Mouse (Mus musculus): ENCODE data around the gene Krtap4-16.
"Not testable (repeated sequence)": the region's sequence is repeated elsewhere in the genome, so short reads cannot be mapped to it uniquely, and the experiment has no call there.

Gene Krtap4-16

GRCm38 (mm10) chr11:99851508-99851907 lies at the start of gene Krtap4-16:
Gene Krtap4-16, minus strand, starts transcription at chr11:99851608.
- DNase-seq (ENCODE audit: low read depth, low spot score) = no peak

GRCm38 (mm10) chr11:99878887-99879286 lies 27.5 kb upstream of the Krtap4-16 start, which contains the start of gene Gm11567:
Gene Gm11567, plus strand, starts transcription at chr11:99879187.
- not testable (repeated sequence) for DNase-seq (ENCODE audit: low read depth, low spot score)

- not testable (repeated sequence) for DNase-seq (ENCODE audit: low read depth, low spot score)
These were observed 21.7 kb upstream of the Krtap4-16 start, which contains the start of gene Krtap9-1 for GRCm38 (mm10) chr11:99873089-99873488. Gene Krtap9-1, plus strand, starts transcription at chr11:99873389.

GRCm38 (mm10) chr11:99864176-99864575 lies 12.8 kb upstream of the Krtap4-16 start, which contains the start of gene Gm11559:
Gene Gm11559, plus strand, starts transcription at chr11:99864476.
- DNase-seq (ENCODE audit: low read depth, low spot score) = not testable (repeated sequence)

- DNase-seq (ENCODE audit: low read depth, low spot score) = no peak
These were observed 7.4 kb upstream of the Krtap4-16 start for GRCm38 (mm10) chr11:99858761-99859160.

GRCm38 (mm10) chr11:99857617-99858016 lies 6.2 kb upstream of the Krtap4-16 start, which contains the start of gene Gm11568:
Gene Gm11568, plus strand, starts transcription at chr11:99857917.
- DNase-seq (ENCODE audit: low read depth, low spot score) = no peak

- peak; percentile 22 for DNase-seq (ENCODE audit: low read depth, low spot score)
These were observed 2.7 kb upstream of the Krtap4-16 start for GRCm38 (mm10) chr11:99854121-99854520.

- no peak for DNase-seq (ENCODE audit: low read depth, low spot score)
These were observed 4.7 kb downstream of the Krtap4-16 start for GRCm38 (mm10) chr11:99846746-99847145.

- no peak for DNase-seq (ENCODE audit: low read depth, low spot score)
These were observed 9.2 kb downstream of the Krtap4-16 start for GRCm38 (mm10) chr11:99842185-99842584.

- DNase-seq (ENCODE audit: low read depth, low spot score) = no peak
These were observed 13.4 kb downstream of the Krtap4-16 start, which contains the start of gene 2300003K06Rik for GRCm38 (mm10) chr11:99837966-99838365. Gene 2300003K06Rik, minus strand, starts transcription at chr11:99838066.

- DNase-seq (ENCODE audit: low read depth, low spot score) = not testable (repeated sequence)
These were observed 35.8 kb downstream of the Krtap4-16 start, which contains the start of gene Gm11564 for GRCm38 (mm10) chr11:99815566-99815965. Gene Gm11564, minus strand, starts transcription at chr11:99815666.

GRCm38 (mm10) chr11:99809792-99810191 lies 41.6 kb downstream of the Krtap4-16 start, which contains the start of gene Krtap4-13:
Gene Krtap4-13, minus strand, starts transcription at chr11:99809892.
- DNase-seq (ENCODE audit: low read depth, low spot score) = not testable (repeated sequence)

- not testable (repeated sequence) for DNase-seq (ENCODE audit: low read depth, low spot score)
These were observed 47.1 kb downstream of the Krtap4-16 start, which contains the start of gene Gm11554 for GRCm38 (mm10) chr11:99804346-99804745. Gene Gm11554, minus strand, starts transcription at chr11:99804446.

Measured in mesoderm, embryonic 11.5 days (tissue).